Mouse (Mus musculus) ES-E14 (cell line): ENCODE results near the gene Guca2a. TPM values are rescaled to one million over a fixed set of nuclear protein-coding genes. Genes with fewer than 3 reads are reported as not detected.

Experiments
- total RNA-seq: library from RNA; depleted of rRNA; stranded (reverse); fragments of 300-350 nt; gene quantifications from 2 replicates; pipeline ENCODE4 v1.2.3, GENCODE M21; 2012; rRNA removed

Gene Guca2a
- total RNA-seq, 1 experiment, result not detected

Other genes with a start within 250 kb of the Guca2a start
- gene Ccdc30, start 222.2 kb upstream of the Guca2a start, total RNA-seq, result 2.7 and 3.1 TPM in 2 replicates
- 23.9 and 30.4 TPM in 2 replicates for gene Ppcs, start 215.3 kb upstream of the Guca2a start, total RNA-seq
- gene Zmynd12, start 214.9 kb upstream of the Guca2a start, total RNA-seq, result not detected in 2 replicates
- 1.1 and 1.5 TPM in 2 replicates for gene Rimkla, start 145.1 kb upstream of the Guca2a start, total RNA-seq
- gene Foxj3, start 100.7 kb upstream of the Guca2a start, total RNA-seq, result 17.4 and 17.7 TPM in 2 replicates
- 3.1 and 5.2 TPM in 2 replicates for gene Frg2f1, start 98.2 kb upstream of the Guca2a start, total RNA-seq
- not detected in 2 replicates for gene Guca2b, start 21.2 kb downstream of the Guca2a start, total RNA-seq
- 1.4 TPM in 2 replicates for gene Hivep3, start 96.1 kb downstream of the Guca2a start, total RNA-seq